Mouse (Mus musculus): ENCODE measurements around the gene Krt31.

DNA sequence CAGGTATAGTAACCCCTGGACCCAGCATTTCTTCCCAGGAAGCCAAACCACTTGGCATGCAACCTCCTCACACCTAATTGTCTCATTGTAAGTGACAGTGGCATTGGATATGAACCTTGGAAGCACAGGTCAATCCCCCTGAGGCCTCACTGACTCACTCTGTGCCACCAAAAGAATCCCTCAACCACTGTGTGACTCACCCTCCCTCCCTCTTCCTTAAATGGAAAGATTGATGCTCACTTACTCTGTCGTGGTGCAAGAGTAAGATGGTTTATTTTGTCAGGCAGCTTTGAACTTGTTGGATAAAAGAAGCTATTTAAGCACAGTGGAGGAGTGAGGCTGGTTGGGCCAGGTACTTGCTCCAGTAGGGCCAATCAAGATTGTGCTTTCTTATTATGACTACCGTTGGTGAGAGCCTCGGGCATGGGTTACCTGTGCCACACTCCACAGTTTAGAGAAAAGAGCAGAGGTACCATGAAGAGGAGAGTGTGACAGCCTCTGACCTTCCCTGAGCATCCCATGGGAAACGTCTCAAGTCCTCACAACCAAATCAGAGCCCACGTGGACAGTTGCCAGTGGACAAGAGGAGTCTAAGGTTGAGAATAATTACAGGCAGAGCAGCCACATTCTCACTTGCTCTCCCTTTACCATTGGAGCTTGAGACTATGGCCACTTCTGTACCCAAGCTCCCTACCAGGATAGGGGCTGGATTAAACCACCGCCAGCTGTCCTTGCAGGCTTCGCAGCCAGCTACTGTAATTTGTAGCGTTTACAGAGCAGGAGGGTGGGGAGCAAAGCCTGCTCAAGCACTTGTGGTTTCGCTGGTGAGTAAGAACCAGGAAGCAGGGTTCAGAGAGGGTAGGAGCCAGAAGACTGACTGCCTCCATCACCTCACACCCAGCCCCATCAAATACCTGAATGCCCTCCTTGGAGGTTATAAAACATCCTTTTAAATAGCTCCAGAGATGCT is 5.6 kb upstream of the Krt31 start:
- TF ChIP-seq MAX (IDR thresholded peaks at IDR 0.05) (no peak), CTCF (IDR thresholded peaks at IDR 0.05; ENCODE audit: control insufficient read depth, insufficient read depth, insufficient read length) (no peak), CEBPB (IDR thresholded peaks at IDR 0.05; ENCODE audit: low read depth) (peak; percentile 69), USF1 (IDR thresholded peaks at IDR 0.05; ENCODE audit: low read depth) (no peak)

All from C2C12 (cell line).